Mouse (Mus musculus) heart, adult 2 months (tissue): ENCODE measurements around the gene Aym1.

Source experiments
- CTCF ChIP-seq: fragments of 200-600 bp; IDR thresholded peaks from 2 replicates; pipeline ENCODE4 v1.8.1; 2022; ENCODE audit warnings: antibody characterized with exemption, mild to moderate bottlenecking, moderate library complexity
- POLR2A ChIP-seq: fragments of 200-500 bp; IDR thresholded peaks from 2 replicates; pipeline ENCODE4 v1.6.1; 2011; ENCODE audit warnings: mild to moderate bottlenecking, low read depth, low read length, control low read depth; ENCODE audit not compliant: insufficient read depth

- TF ChIP-seq CTCF = no peak
- no peak for TF ChIP-seq POLR2A
Observed at GRCm38 (mm10) chr5:113352636-113353035, 4.5 kb upstream of the Aym1 start.
